Mouse (Mus musculus): ENCODE results near the gene Fmnl3. TPM values are rescaled to one million over a fixed set of nuclear protein-coding genes. Genes with fewer than 3 reads are reported as not detected.

Gene Fmnl3
- polyA plus RNA-seq (2016; fragmentation: Nextera tagmentation; extraction: Ambion mirVana) = 17.2 and 21.0 TPM in 2 replicates

DNA sequence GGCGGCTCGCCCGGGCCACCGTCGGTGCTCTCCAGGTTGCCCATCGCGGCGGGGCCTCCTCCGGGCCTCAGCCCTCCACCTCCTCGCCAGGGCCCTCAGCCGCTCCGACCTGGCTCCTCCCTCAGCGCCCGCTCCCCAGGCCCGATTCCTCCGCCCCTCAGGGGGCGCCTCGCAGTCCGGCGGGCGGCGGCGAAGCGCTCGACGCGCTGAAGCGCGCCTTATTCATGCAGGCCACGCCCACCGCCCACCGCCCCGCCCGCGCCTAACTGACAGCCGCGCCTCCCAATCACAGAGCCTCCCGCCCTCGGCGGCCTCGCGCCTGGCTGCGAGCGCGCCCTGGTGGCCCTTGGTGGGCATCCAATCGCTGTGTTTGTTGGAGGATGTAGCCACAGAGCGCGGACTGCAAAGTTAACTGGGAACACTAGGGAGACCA is at the start of gene Fmnl3:
Gene Fmnl3 (minus strand): TSS at position 224 of the 433 bp plus-strand sequence.
- H3K4me2 ChIP-seq = peak within 1 kb of the TSS; percentile 74
- H3K4me1 ChIP-seq (replicated peaks) = peaks cover 15% of the 10 kb centered on the region
- H3K27ac ChIP-seq (ENCODE audit: poor library complexity, severe bottlenecking) = peak within 1 kb of the TSS; percentile 86
- H3K36me3 ChIP-seq = no peaks in the 10 kb centered on the region
- no peaks in the 10 kb centered on the region for H3K9me3 ChIP-seq (replicated peaks)
- H3K9ac ChIP-seq = peak within 1 kb of the TSS; percentile 92
- ATAC-seq (ENCODE audit: insufficient number of reproducible peaks, low FRiP score) = peak; percentile 95
- H3K4me3 ChIP-seq = peak within 1 kb of the TSS; percentile 86
- under 1% methylated on average over 48 of the region's 48 CpGs for WGBS
- H3K27me3 ChIP-seq (replicated peaks) = no peaks in the 10 kb centered on the region

DNA sequence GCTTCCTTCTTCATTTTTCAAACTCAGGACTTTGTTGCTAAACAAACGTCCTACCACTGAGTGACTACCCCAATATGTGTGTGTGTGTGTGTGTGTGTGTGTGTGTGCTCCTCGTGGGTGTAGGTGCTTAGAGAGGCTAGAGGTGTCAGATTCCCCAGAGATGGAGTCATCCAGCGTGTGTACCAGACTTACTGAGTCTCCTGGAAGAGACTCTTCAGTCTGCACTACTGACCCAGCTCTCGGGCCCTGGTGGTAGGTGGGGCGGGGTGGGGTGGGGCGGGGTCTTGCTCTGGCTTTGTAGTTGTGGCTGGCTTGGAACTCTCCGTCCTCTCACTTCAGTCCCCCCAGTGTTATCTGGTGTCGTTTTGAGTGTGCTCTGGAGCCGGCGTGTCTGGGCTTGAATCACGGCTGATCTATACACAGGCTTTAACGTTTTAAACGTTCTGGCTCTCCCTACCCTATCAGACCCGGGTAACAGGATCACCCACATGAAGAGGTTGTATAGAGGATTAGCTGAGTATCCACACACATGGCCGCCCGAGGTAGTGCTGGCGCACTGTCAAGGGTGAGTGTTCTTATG is 47.5 kb upstream of the Fmnl3 start:
- ATAC-seq (ENCODE audit: insufficient number of reproducible peaks, low FRiP score) = no peak
- Histone ChIP-seq H3K9me3 (replicated peaks) (no peaks in the 10 kb centered on the region), H3K4me1 (replicated peaks) (peaks cover 31% of the 10 kb centered on the region), H3K4me3 (no peak overlapping the region), H3K27ac (ENCODE audit: poor library complexity, severe bottlenecking) (peak overlapping the region; percentile 70), H3K27me3 (replicated peaks) (no peaks in the 10 kb centered on the region), H3K36me3 (peaks cover 14% of the 10 kb centered on the region), H3K4me2 (peak overlapping the region; percentile 49), H3K9ac (0 out of 2 replicates have a peak overlapping the region, but pooled peaks have one; percentile 24)
- WGBS = 13% methylated on average over 17 of the region's 17 CpGs

DNA sequence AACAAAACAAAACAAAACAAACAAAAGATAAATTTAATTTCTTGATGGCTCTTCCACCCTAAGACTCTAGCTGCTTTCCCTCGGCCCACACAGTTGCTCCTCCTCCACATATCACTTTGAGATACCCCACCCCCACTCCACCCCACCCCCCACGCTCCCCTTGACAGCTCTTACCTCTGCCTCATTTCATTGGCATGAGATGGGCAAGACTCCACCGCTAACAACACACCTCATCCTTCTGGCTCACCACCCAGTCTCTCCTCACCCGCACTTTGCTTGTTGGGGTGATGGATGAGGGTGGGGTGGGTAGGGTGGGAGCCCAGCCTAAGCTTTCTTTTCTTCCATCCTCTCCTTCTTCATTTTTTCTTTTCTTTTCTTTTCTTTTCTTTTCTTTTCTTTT is 46.7 kb upstream of the Fmnl3 start:
- Histone ChIP-seq H3K27ac (ENCODE audit: poor library complexity, severe bottlenecking) (no peak overlapping the region), H3K4me3 (no peak overlapping the region), H3K27me3 (replicated peaks) (no peaks in the 10 kb centered on the region), H3K9ac (peak overlapping the region; percentile 26; the same call in 1 of the 2 replicates), H3K4me1 (replicated peaks) (peaks cover 32% of the 10 kb centered on the region), H3K36me3 (peaks cover 5% of the 10 kb centered on the region; the same call in 1 of the 2 replicates), H3K4me2 (peak overlapping the region; percentile 25; the same call in 1 of the 2 replicates), H3K9me3 (replicated peaks) (no peaks in the 10 kb centered on the region)
- WGBS = 22% methylated on average over 4 of the region's 4 CpGs
- no peak for ATAC-seq (ENCODE audit: insufficient number of reproducible peaks, low FRiP score)

DNA sequence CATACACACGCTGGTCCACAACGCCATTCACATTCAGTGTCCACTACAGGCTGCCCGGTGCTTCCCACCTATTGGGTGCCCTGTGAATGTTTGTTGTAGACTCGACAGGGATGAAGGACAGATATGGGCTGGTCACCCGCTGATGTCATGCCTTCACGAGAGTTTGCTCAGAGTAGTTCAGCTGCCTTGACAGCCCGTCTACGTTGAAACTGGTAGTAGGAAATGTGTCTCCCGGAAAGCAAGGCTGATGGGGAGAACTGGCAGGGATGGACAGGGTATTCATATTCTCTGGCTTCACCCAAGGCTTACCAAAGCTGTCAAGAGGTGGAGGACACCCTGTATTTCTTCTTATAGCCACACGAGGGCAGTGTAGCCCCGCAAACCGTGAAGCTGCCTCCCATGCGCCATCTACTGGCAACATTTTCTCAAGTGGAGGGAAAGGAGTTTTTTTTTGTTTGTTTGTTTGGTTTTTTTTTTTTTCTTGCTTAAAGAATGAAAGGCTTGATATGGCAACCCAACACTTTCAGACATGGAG is 46.1 kb upstream of the Fmnl3 start:
- Histone ChIP-seq H3K9me3 (replicated peaks) (no peaks in the 10 kb centered on the region), H3K9ac (no peak overlapping the region)

DNA sequence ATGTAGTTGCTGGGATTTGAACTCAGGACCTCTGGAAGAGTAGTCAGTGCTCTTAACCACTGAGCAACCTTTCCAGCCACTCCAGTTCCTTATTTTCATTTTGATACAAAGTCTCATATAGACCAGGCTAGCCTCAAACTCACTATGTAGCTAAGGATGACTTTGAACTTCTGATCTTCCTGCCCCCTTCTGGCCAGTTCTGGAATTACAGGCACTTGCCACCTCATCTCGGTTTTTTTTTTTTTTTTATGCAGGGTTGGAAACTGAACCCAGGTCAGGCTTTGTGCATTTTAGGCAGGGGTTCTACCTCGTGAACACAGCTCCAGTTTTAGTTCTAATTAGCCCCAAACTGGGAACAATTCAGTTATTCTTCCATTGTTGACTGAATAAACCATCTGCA is 45.5 kb upstream of the Fmnl3 start:
- ATAC-seq (ENCODE audit: insufficient number of reproducible peaks, low FRiP score) = no peak
- Histone ChIP-seq H3K4me3 (no peak overlapping the region), H3K4me2 (peak overlapping the region; percentile 32; the same call in 1 of the 2 replicates), H3K27me3 (replicated peaks) (no peaks in the 10 kb centered on the region), H3K36me3 (no peaks in the 10 kb centered on the region), H3K27ac (ENCODE audit: poor library complexity, severe bottlenecking) (no peak overlapping the region), H3K4me1 (replicated peaks) (peaks cover 32% of the 10 kb centered on the region), H3K9me3 (replicated peaks) (no peaks in the 10 kb centered on the region), H3K9ac (no peak overlapping the region)
- WGBS = 18% methylated on average over 2 of the region's 2 CpGs

More for the DNA sequence above, 46.1 kb upstream of the Fmnl3 start:
- Histone ChIP-seq H3K27me3 (replicated peaks) (no peaks in the 10 kb centered on the region), H3K4me2 (peak overlapping the region; percentile 32), H3K4me3 (no peak overlapping the region), H3K36me3 (no peaks in the 10 kb centered on the region), H3K27ac (ENCODE audit: poor library complexity, severe bottlenecking) (no peak overlapping the region), H3K4me1 (replicated peaks) (peaks cover 37% of the 10 kb centered on the region)
- 17% methylated on average over 13 of the region's 13 CpGs for WGBS
- no peak for ATAC-seq (ENCODE audit: insufficient number of reproducible peaks, low FRiP score)

DNA sequence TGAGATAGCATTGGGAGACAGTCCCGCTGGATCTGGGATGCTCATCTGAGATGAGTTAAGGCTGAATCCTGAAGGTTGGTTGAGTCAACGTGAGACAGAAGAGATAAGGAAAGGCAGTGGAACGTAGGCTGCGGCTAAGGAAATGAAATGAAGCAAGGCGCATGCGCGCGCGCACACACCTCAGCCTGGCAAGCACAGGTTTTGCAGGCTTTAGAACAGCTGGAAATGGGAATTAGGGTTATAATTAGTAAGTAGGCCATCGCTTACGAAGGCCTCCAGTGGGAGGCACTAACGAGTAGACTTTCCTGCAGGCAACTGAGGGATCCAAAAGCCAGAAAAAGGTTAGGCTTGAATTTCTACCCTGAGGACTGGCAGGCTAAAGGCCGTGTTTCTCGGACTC is 41.5 kb upstream of the Fmnl3 start:
- Histone ChIP-seq H3K4me3 (no peak overlapping the region), H3K27me3 (replicated peaks) (no peaks in the 10 kb centered on the region), H3K36me3 (peaks cover 36% of the 10 kb centered on the region), H3K4me1 (replicated peaks) (peaks cover 10% of the 10 kb centered on the region; the same call in 1 of the 2 replicates), H3K4me2 (peak overlapping the region; percentile 19; the same call in 1 of the 2 replicates), H3K9me3 (replicated peaks) (no peaks in the 10 kb centered on the region), H3K9ac (no peak overlapping the region; the same call in 1 of the 2 replicates), H3K27ac (ENCODE audit: poor library complexity, severe bottlenecking) (no peak overlapping the region)
- ATAC-seq (ENCODE audit: insufficient number of reproducible peaks, low FRiP score) = no peak
- WGBS = 47% methylated on average over 14 of the region's 14 CpGs

DNA sequence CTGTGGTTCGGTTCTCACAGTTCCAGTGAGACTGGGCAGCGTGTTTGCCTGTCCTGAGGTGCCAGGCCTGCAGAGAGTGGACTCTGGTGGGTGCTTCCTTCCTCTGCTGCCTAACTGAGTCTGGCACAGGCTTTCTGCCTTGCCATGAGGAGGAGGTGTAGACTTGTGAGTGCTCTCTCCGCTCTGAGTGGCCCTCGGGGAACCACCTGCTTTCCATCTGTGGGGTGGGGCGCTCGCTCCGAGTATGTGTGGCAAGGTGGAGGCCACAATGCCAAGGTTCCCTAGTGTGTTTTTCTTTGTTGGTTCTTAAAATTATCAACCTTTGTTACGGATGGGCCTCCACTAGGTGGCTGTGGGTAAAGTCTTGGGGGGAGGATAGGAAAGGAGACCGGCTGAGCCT is 38.6 kb upstream of the Fmnl3 start:
- no peak for ATAC-seq (ENCODE audit: insufficient number of reproducible peaks, low FRiP score)
- H3K27me3 ChIP-seq (replicated peaks) = no peaks in the 10 kb centered on the region
- H3K36me3 ChIP-seq = peaks cover 65% of the 10 kb centered on the region
- no peak overlapping the region for H3K4me3 ChIP-seq
- WGBS = 88% methylated on average over 9 of the region's 9 CpGs
- peaks cover 6% of the 10 kb centered on the region; the same call in 1 of the 2 replicates for H3K4me1 ChIP-seq (replicated peaks)
- no peak overlapping the region for H3K27ac ChIP-seq (ENCODE audit: poor library complexity, severe bottlenecking)
- H3K9me3 ChIP-seq (replicated peaks) = no peaks in the 10 kb centered on the region
- no peak overlapping the region for H3K4me2 ChIP-seq
- no peak overlapping the region for H3K9ac ChIP-seq

DNA sequence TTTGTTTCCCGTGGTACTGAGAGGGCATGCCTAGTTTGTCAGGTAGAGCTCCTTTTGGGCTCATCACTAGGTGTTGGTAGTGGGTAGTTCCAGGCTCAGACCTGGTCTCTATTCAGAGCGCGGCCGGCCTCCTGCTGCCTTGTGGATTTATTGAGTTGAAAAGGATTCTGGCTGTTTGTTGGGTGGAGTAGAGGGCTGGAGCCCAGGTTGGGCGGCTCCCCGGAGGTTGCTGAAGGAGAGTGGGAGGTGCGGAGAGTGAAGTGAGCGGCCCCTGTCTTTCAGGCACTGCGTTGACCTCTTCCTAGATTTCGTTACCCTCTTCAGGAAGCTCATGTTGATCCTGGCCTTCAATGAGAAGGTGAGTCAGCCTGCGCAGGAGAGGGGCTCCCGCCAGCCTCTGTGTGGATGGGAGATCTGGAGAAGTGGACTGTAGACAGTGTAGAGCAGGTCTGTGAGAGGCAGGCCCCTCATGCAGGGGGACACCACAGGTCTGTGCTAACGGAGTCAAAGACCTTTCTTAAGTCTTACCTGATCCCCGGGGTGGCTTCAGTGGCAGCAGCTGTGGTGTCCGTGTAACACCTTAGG is 36.8 kb upstream of the Fmnl3 start:
- 90% methylated on average over 15 of the region's 15 CpGs for WGBS
- Histone ChIP-seq H3K9me3 (replicated peaks) (no peaks in the 10 kb centered on the region), H3K9ac (no peak overlapping the region), H3K27ac (ENCODE audit: poor library complexity, severe bottlenecking) (no peak overlapping the region), H3K27me3 (replicated peaks) (no peaks in the 10 kb centered on the region), H3K36me3 (peaks cover 83% of the 10 kb centered on the region), H3K4me2 (no peak overlapping the region), H3K4me1 (replicated peaks) (peaks cover 6% of the 10 kb centered on the region; the same call in 1 of the 2 replicates), H3K4me3 (no peak overlapping the region)
- no peak for ATAC-seq (ENCODE audit: insufficient number of reproducible peaks, low FRiP score)

DNA sequence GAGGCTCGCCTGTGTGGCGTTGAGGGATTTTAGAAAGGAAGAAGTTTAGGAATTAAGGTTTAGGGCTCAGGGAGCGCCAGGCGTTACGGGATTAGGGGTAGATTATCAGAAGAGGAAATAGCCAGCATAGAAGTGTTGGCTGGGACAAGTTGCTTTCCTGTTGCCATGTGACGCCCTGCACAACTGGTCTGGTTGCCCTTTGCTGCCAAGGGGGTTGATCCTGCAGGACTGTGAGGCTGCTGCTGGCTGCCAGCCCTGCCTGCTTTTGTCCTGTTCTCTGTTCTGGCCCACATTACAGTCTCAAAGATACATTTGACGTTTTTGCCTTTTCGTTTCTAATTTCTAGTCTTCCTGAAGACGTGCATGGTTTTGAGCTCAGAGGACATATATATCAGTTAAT is 34.9 kb upstream of the Fmnl3 start:
- WGBS = 86% methylated on average over 9 of the region's 9 CpGs
- Histone ChIP-seq H3K4me1 (replicated peaks) (peaks cover 6% of the 10 kb centered on the region), H3K9me3 (replicated peaks) (no peaks in the 10 kb centered on the region), H3K27me3 (replicated peaks) (no peaks in the 10 kb centered on the region), H3K4me2 (no peak overlapping the region), H3K9ac (no peak overlapping the region), H3K36me3 (peaks cover 86% of the 10 kb centered on the region), H3K4me3 (no peak overlapping the region), H3K27ac (ENCODE audit: poor library complexity, severe bottlenecking) (no peak overlapping the region)
- no peak for ATAC-seq (ENCODE audit: insufficient number of reproducible peaks, low FRiP score)

DNA sequence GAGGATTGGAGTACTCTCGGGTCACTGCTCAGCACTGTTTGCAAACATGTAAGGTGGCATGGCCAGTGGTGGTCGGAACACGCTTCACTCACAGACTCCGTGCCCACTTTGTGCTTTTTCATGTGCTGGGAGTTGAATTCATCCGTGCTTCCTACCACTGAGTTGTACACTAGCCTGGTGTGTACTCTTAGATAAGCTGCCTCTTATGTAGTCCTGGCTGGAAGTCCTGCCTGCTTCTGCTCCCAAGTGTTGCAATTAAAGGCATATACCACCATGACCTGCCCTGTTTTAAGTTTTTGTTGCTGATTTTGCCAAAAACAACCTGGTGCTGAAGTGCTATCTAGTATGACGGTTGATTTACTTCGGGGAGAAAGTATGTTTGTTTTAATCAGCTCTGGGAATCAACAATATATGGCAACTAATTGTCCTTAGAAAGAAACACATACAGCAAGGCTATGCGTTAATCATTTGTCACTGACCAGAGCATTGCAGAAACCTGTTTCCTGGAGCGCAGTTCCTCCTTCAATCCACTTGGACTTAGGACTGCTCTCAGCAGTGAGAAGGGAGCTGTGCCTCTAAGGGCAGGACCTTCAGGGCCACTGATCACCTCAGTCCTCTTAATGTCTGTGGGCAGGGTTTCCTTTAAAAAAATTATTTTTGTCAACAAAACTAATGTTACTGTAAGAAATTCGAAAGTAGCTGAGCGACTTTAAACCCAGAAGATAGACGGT is 33.0 kb upstream of the Fmnl3 start:
- Histone ChIP-seq H3K4me3 (no peak overlapping the region), H3K27ac (ENCODE audit: poor library complexity, severe bottlenecking) (no peak overlapping the region), H3K36me3 (peaks cover 68% of the 10 kb centered on the region), H3K27me3 (replicated peaks) (no peaks in the 10 kb centered on the region), H3K4me1 (replicated peaks) (peaks cover 23% of the 10 kb centered on the region), H3K9me3 (replicated peaks) (no peaks in the 10 kb centered on the region), H3K4me2 (no peak overlapping the region), H3K9ac (no peak overlapping the region)
- WGBS = 89% methylated on average over 12 of the region's 12 CpGs
- no peak for ATAC-seq (ENCODE audit: insufficient number of reproducible peaks, low FRiP score)

DNA sequence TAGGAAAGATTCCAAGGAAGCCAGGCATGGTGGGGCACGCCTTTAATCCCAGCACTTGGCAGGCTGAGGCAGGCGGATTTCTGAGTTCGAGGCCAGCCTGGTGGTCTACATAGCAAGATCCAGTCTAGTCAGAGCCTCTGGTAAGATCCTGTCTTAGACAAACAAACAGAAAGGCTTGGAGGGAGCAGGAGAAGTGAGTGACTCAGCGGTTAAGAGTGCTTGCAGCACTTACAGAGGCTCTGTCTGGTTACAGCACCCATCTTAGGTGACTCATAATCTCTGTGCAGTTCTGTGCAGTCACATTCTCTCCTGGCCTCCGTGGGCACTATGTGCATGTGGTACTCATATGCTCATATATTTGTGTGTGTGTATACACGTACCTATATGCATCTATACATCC is 30.3 kb upstream of the Fmnl3 start:
- no peak for ATAC-seq (ENCODE audit: insufficient number of reproducible peaks, low FRiP score)
- Histone ChIP-seq H3K27ac (ENCODE audit: poor library complexity, severe bottlenecking) (no peak overlapping the region), H3K4me2 (no peak overlapping the region), H3K27me3 (replicated peaks) (no peaks in the 10 kb centered on the region), H3K9me3 (replicated peaks) (no peaks in the 10 kb centered on the region), H3K4me1 (replicated peaks) (peaks cover 45% of the 10 kb centered on the region), H3K9ac (no peak overlapping the region), H3K36me3 (peaks cover 41% of the 10 kb centered on the region), H3K4me3 (no peak overlapping the region)
- WGBS = 82% methylated on average over 6 of the region's 6 CpGs
